Mouse (Mus musculus) MEL (cell line): ENCODE results near the gene Kat6b. TPM values are rescaled to one million over a fixed set of nuclear protein-coding genes. Genes with fewer than 3 reads are reported as not detected.
A peak's percentile ranks its signal among the peaks of the same experiment; 100 is the strongest.

ENCODE experiments used
- DNase-seq: peaks from one replicate; pipeline ENCODE4 v3.0.0; 2011; ENCODE audit warnings: low read depth, low spot score
- H3K27ac ChIP-seq: 2 replicates; pipeline ENCODE4 v1.5.1; 2012; ENCODE audit warnings: low read depth, mild to moderate bottlenecking, control low read depth, low read length, moderate library complexity; ENCODE audit not compliant: control insufficient read depth
- H3K27me3 ChIP-seq, 2 experiments: fragments of 150-350 bp in 1 of 2; sonication (generic) in 1 of 2; 2 replicates each; pipeline ENCODE4 v1.6.1; 2012; ENCODE audit warnings: low read length in 2 of 2, mild to moderate bottlenecking in 2 of 2, improper control_type of control experiment in 1 of 2, moderate library complexity in 1 of 2; ENCODE audit not compliant: insufficient read depth in 2 of 2, control insufficient read depth in 1 of 2
- H3K36me3 ChIP-seq, 2 experiments: 2 replicates each; pipeline ENCODE4 v1.6.1; 2012 to 2014; ENCODE audit warnings: low read length in 2 of 2, improper control_type of control experiment in 1 of 2, inconsistent platforms in 1 of 2, mild to moderate bottlenecking in 1 of 2; ENCODE audit not compliant: insufficient read depth in 2 of 2, control insufficient read depth in 1 of 2
- H3K4me1 ChIP-seq, 2 experiments: fragments of 150-350 bp in 1 of 2; sonication (generic) in 1 of 2; 2 replicates each; pipeline ENCODE4 v1.6.1; 2012; ENCODE audit warnings: low read length in 2 of 2, improper control_type of control experiment in 1 of 2, mild to moderate bottlenecking in 1 of 2; ENCODE audit not compliant: insufficient read depth in 2 of 2, control insufficient read depth in 1 of 2
- H3K4me3 ChIP-seq, 2 experiments: fragments of 150-350 bp in 1 of 2; sonication (generic) in 1 of 2; 2 replicates each; pipeline ENCODE4 v1.5.1; 2012; ENCODE audit warnings: low read depth in 2 of 2, low read length in 2 of 2, mild to moderate bottlenecking in 2 of 2, moderate library complexity in 2 of 2, control low read depth in 1 of 2, improper control_type of control experiment in 1 of 2; ENCODE audit not compliant: control insufficient read depth in 1 of 2, insufficient read depth in 1 of 2
- H3K79me2 ChIP-seq: 2 replicates; pipeline ENCODE4 v1.6.1; 2012; ENCODE audit warnings: mild to moderate bottlenecking, low read length, moderate library complexity; ENCODE audit not compliant: control insufficient read depth, poor library complexity, insufficient read depth
- H3K9ac ChIP-seq: 2 replicates; pipeline ENCODE4 v1.6.1; 2012; ENCODE audit warnings: low read depth, mild to moderate bottlenecking, control low read depth, low read length, moderate library complexity; ENCODE audit not compliant: control insufficient read depth, poor library complexity, severe bottlenecking
- H3K9me3 ChIP-seq: fragments of 150-350 bp; sonication (generic); replicated peaks from 2 replicates; pipeline ENCODE4 v1.6.1; 2012; ENCODE audit warnings: mild to moderate bottlenecking, low read length, improper control_type of control experiment, moderate library complexity; ENCODE audit not compliant: insufficient read depth
- EP300 ChIP-seq, 2 experiments: IDR thresholded peaks; 2 replicates each; pipeline ENCODE4 v1.6.1; 2011; ENCODE audit warnings: improper control_type of control experiment in 2 of 2, low read length in 2 of 2, low read depth in 1 of 2, mild to moderate bottlenecking in 1 of 2
- GATA1 ChIP-seq: IDR thresholded peaks from 2 replicates; pipeline ENCODE4 v1.6.1; 2011; ENCODE audit warnings: low read depth, low read length, improper control_type of control experiment
- HCFC1 ChIP-seq: IDR thresholded peaks from 2 replicates; pipeline ENCODE4 v1.6.1; 2012; ENCODE audit warnings: low read depth, mild to moderate bottlenecking, inconsistent platforms, low read length, improper control_type of control experiment, moderate library complexity
- JUND ChIP-seq: IDR thresholded peaks from 2 replicates; pipeline ENCODE4 v1.6.1; 2011; ENCODE audit warnings: low read depth, mild to moderate bottlenecking, improper control_type of control experiment, low read length
- KAT2A ChIP-seq: conservative IDR thresholded peaks from 2 replicates; pipeline ENCODE4 v1.6.1; 2012; ENCODE audit warnings: low read depth, low read length, improper control_type of control experiment, inconsistent platforms
- MYC ChIP-seq: IDR thresholded peaks from 2 replicates; pipeline ENCODE4 v1.6.1; 2011; ENCODE audit warnings: low read depth, mild to moderate bottlenecking, low read length, improper control_type of control experiment, moderate library complexity
- POLR2AphosphoS2 ChIP-seq: IDR thresholded peaks from 2 replicates; pipeline ENCODE4 v1.6.1; 2011; ENCODE audit warnings: low read length, improper control_type of control experiment
- SIN3A ChIP-seq: IDR thresholded peaks from 2 replicates; pipeline ENCODE4 v1.6.1; 2012; ENCODE audit warnings: low read length, improper control_type of control experiment, inconsistent platforms
- SMC3 ChIP-seq: IDR thresholded peaks from 2 replicates; pipeline ENCODE4 v1.6.1; 2011; ENCODE audit warnings: low read depth, low read length, improper control_type of control experiment
- TAL1 ChIP-seq: IDR thresholded peaks from 2 replicates; pipeline ENCODE4 v1.6.1; 2012; ENCODE audit warnings: mild to moderate bottlenecking, inconsistent platforms, low read length, moderate library complexity, mixed read lengths
- UBTF ChIP-seq: IDR thresholded peaks from 2 replicates; pipeline ENCODE4 v1.6.1; 2012; ENCODE audit warnings: low read depth, mild to moderate bottlenecking, inconsistent platforms, low read length, improper control_type of control experiment, moderate library complexity, borderline replicate concordance; ENCODE audit not compliant: insufficient read depth
- ZKSCAN1 ChIP-seq: IDR thresholded peaks from 2 replicates; pipeline ENCODE4 v1.6.1; 2012; ENCODE audit warnings: low read depth, mild to moderate bottlenecking, inconsistent platforms, low read length, improper control_type of control experiment, moderate library complexity
- ZMIZ1 ChIP-seq: IDR thresholded peaks from 2 replicates; pipeline ENCODE4 v1.6.1; 2012; ENCODE audit warnings: low read depth, mild to moderate bottlenecking, inconsistent platforms, low read length, improper control_type of control experiment, moderate library complexity
- ZNF384 ChIP-seq: IDR thresholded peaks from 2 replicates; pipeline ENCODE4 v1.6.1; 2012; ENCODE audit warnings: low read depth, mild to moderate bottlenecking, inconsistent platforms, low read length, improper control_type of control experiment
- polyA plus RNA-seq, 2 experiments: library from polyadenylated mRNA; stranded (reverse) in 1 of 2; unstranded in 1 of 2; fragments of >175 nt in 1 of 2; fragments of >200 nt in 1 of 2; gene quantifications; 2 replicates each; pipeline versions ENCODE4 v1.2.1 to v1.2.4; 2012; ENCODE audit warnings: low replicate concordance in 2 of 2, low read depth in 1 of 2; ENCODE audit not compliant: insufficient read length in 2 of 2, insufficient read depth in 1 of 2, missing spikeins in 1 of 2
- total RNA-seq: library from RNA; depleted of rRNA; stranded (reverse); fragments of 300-350 nt; gene quantifications from 2 replicates; pipeline ENCODE4 v1.2.3, GENCODE M21; 2012

Kat6b gene
- total and polyA plus RNA-seq, 3 experiments, result 1.8 to 5.4 TPM; not detected in 1

GRCm38 (mm10) chr14:21691070-21691469, 209.8 kb downstream of the Kat6b start:
- Histone ChIP-seq H3K27ac (no peak overlapping the region), H3K4me3 (no peak overlapping the region), H3K27me3 (no peaks in the 10 kb centered on the region; a peak in 1 of 4 replicates), H3K36me3 (no peaks in the 10 kb centered on the region; a peak in 1 of 4 replicates), H3K4me1 (no peaks in the 10 kb centered on the region), H3K9ac (no peak overlapping the region), H3K79me2 (no peaks in the 10 kb centered on the region), H3K9me3 (no peaks in the 10 kb centered on the region)
- TF ChIP-seq ZKSCAN1 (no peak), SMC3 (no peak), ZMIZ1 (no peak), MYC (no peak), GATA1 (no peak)
- no peak for DNase-seq

GRCm38 (mm10) chr14:21695020-21695419, 213.8 kb downstream of the Kat6b start:
- no peak overlapping the region for H3K27ac ChIP-seq
- peaks cover 0 to 6% of the 10 kb centered on the region in 2 experiments; a peak in 2 of 4 replicates for H3K36me3 ChIP-seq
- no peak for TF ChIP-seq POLR2AphosphoS2
- no peak for TF ChIP-seq JUND
- TF ChIP-seq UBTF, result no peak
- TF ChIP-seq HCFC1, result no peak
- TF ChIP-seq KAT2A, result no peak
- no peak for TF ChIP-seq ZNF384
- TF ChIP-seq SIN3A, result no peak
- TF ChIP-seq ZMIZ1, result no peak
- no peaks in the 10 kb centered on the region for H3K27me3 ChIP-seq
- H3K9ac ChIP-seq, result no peak overlapping the region
- H3K9me3 ChIP-seq, result no peaks in the 10 kb centered on the region
- DNase-seq, result no peak
- H3K79me2 ChIP-seq, result no peaks in the 10 kb centered on the region
- peaks cover 3 to 12% of the 10 kb centered on the region in 2 experiments for H3K4me1 ChIP-seq
- no peak overlapping the region for H3K4me3 ChIP-seq

GRCm38 (mm10) chr14:21696186-21696830, 215.1 kb downstream of the Kat6b start:
- H3K27me3 ChIP-seq, result no peaks in the 10 kb centered on the region
- H3K9ac ChIP-seq, result no peak overlapping the region
- peaks cover 0 to 6% of the 10 kb centered on the region in 2 experiments; a peak in 2 of 4 replicates for H3K36me3 ChIP-seq
- H3K79me2 ChIP-seq, result no peaks in the 10 kb centered on the region
- peak; percentile 28 for DNase-seq
- H3K9me3 ChIP-seq, result no peaks in the 10 kb centered on the region
- H3K4me1 ChIP-seq, result peaks cover 3 to 12% of the 10 kb centered on the region in 2 experiments
- H3K27ac ChIP-seq, result no peak overlapping the region
- H3K4me3 ChIP-seq, result no peak overlapping the region
- TF ChIP-seq EP300 (IDR thresholded peaks at IDR 0.05; ENCODE audit: low read depth in 1 of 2, low read length in 2 of 2) (peak in 1 of 2 experiments; percentile 49; a peak in 1 of 4 replicates), TAL1 (peak; percentile 16; the same call in 1 of the 2 replicates), ZNF384 (no peak)
